Mouse (Mus musculus): Measurements from ENCODE around the gene Dkc1. TPM values are rescaled to one million over a fixed set of nuclear protein-coding genes. Genes with fewer than 3 reads are reported as not detected.
A peak's percentile ranks its signal among the peaks of the same experiment; 100 is the strongest.

Dkc1 gene
- polyA plus RNA-seq (2014; fragmentation: Nextera tagmentation; extraction: Ambion mirVana), result 208 and 220 TPM in 2 replicates

DNA sequence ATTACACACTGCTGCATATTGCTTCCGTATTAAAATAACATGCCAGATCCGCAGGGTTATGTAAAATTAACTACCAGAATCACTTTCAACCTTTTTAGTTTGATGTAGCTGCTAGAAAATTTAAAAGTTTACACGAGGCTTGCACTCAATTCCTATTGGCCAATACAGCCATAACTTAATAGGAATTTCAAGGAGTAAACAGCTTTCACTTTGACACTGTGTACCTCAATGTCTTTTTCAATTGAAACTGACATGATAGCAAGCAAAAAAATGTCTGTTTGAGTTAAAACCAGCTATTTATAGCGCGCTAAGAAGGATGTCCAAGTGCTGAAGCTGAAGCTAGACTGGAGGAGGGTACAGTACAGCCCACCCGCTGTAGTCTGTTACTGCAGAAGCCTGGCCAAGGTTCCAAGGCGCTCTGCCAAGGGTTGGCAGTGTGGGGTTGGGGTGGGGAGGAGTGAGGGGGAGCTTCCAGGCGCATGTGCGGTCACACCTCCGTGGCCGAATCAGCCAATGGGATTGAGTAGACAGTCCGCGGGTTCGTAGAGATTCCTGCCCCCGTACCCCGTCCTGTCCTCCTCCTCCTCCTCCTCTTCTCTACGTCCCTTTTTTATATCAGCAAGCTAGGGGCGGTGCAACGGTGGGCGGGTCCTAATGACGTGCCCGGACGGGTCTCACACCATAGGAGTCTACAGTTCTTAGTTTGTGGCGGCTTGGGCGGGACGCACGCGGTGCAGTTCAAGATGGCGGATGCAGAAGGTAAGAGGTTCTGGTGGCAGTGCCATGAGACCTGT, at the start of gene Dkc1:
Gene Dkc1 (plus strand): TSS at position 486 of the 794 bp plus-strand sequence.
- DNase-seq (ENCODE audit: low spot score) (peak; percentile 86), ATAC-seq (replicated peaks; ENCODE audit: low FRiP score) (peak; percentile 99)
- H3K9me3 ChIP-seq (ENCODE audit: control insufficient read depth, low read length), result no peaks in the 10 kb centered on the region
- no peaks in the 10 kb centered on the region for H3K4me1 ChIP-seq (replicated peaks; ENCODE audit: control insufficient read depth, insufficient read depth, low read length)
- H3K27ac ChIP-seq (ENCODE audit: low read depth, low read length), result peak within 1 kb of the TSS; percentile 67
- peak within 1 kb of the TSS; percentile 67 for H3K4me3 ChIP-seq (ENCODE audit: low read depth, low read length)
- H3K4me2 ChIP-seq, result peak within 1 kb of the TSS; percentile 68
- no peaks in the 10 kb centered on the region for H3K27me3 ChIP-seq (replicated peaks; ENCODE audit: control insufficient read depth, insufficient read depth, low read length)
- peaks cover 7% of the 10 kb centered on the region; the same call in 1 of the 2 replicates for H3K36me3 ChIP-seq (ENCODE audit: control insufficient read depth, insufficient read depth, low read length)
- 17% methylated on average over 25 of the region's 29 CpGs for whole genome bisulfite sequencing
- peak within 1 kb of the TSS; percentile 84 for H3K9ac ChIP-seq (ENCODE audit: low read depth, low read length)

DNA sequence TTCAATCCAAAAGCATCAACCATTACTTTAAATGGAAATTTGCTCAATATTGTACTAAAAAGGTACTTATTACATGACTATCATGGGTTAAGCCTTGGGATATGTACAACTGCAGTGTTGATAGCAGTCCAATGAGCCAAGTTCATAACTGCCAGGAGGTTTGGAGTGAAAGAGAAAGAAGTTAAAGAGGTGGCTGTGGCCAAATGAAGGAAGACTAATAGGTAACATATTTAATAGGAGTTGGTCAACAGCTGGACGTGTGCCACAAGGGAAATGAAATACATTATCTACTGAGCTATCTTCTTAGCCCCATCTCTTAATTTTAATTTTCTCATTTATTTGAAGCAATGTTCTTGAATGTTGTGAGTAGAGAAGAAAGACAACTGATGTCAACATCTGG, 49.7 kb upstream of the Dkc1 start:
- H3K27ac ChIP-seq (ENCODE audit: low read depth, low read length), result no peak overlapping the region
- no peaks in the 10 kb centered on the region for H3K27me3 ChIP-seq (replicated peaks; ENCODE audit: control insufficient read depth, insufficient read depth, low read length)
- H3K4me3 ChIP-seq (ENCODE audit: low read depth, low read length), result no peak overlapping the region
- no peak overlapping the region for H3K4me2 ChIP-seq
- no peaks in the 10 kb centered on the region for H3K36me3 ChIP-seq (ENCODE audit: control insufficient read depth, insufficient read depth, low read length)
- no peak overlapping the region for H3K9ac ChIP-seq (ENCODE audit: low read depth, low read length)
- H3K9me3 ChIP-seq (ENCODE audit: control insufficient read depth, low read length), result no peaks in the 10 kb centered on the region
- ATAC-seq (replicated peaks; ENCODE audit: low FRiP score) (no peak), DNase-seq (ENCODE audit: low spot score) (no peak)
- no peaks in the 10 kb centered on the region for H3K4me1 ChIP-seq (replicated peaks; ENCODE audit: control insufficient read depth, insufficient read depth, low read length)
- 96% methylated on average over 1 of the region's 1 CpGs for WGBS

DNA sequence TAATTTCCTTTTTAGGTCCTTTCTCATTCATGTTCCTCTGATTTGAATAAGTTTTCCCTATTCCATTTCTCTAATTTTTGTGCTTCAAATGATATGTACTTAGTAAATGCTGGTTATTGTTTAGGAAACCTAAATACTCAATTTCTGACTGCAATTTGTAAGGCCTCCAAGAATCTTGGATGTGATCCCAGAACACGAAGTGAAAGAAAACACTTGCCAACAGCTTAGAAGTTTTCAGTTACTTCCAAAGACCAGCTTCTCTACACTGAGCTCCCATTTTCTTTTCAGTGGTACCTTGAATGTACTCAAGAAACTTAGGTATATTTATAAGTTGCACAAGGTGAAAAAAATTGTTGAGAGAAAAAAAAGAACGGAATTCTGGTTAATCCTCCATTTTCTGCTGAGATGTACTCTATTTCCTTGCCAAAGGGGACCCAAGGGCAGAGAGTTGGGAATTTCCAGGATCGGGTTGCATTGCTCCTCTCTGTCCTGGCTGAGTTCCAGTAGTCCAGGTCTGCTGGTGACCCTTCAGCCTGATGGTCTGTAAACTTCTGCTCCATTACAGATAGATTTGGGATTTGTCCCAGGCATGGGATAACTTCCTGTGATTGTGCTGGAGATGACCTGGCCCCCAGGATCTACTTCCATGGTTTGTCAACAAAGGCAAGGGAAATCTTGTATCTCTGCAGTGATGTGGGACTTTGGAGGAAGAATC, 48.6 kb upstream of the Dkc1 start:
- Histone ChIP-seq H3K9me3 (ENCODE audit: control insufficient read depth, low read length) (no peaks in the 10 kb centered on the region), H3K4me1 (replicated peaks; ENCODE audit: control insufficient read depth, insufficient read depth, low read length) (no peaks in the 10 kb centered on the region), H3K36me3 (ENCODE audit: control insufficient read depth, insufficient read depth, low read length) (no peaks in the 10 kb centered on the region), H3K9ac (ENCODE audit: low read depth, low read length) (no peak overlapping the region), H3K27ac (ENCODE audit: low read depth, low read length) (no peak overlapping the region), H3K27me3 (replicated peaks; ENCODE audit: control insufficient read depth, insufficient read depth, low read length) (no peaks in the 10 kb centered on the region), H3K4me2 (no peak overlapping the region), H3K4me3 (ENCODE audit: low read depth, low read length) (no peak overlapping the region)
- DNase-seq (ENCODE audit: low spot score), result no peak
- WGBS, result 67% methylated on average over 3 of the region's 3 CpGs
- ATAC-seq (replicated peaks; ENCODE audit: low FRiP score), result no peak

DNA sequence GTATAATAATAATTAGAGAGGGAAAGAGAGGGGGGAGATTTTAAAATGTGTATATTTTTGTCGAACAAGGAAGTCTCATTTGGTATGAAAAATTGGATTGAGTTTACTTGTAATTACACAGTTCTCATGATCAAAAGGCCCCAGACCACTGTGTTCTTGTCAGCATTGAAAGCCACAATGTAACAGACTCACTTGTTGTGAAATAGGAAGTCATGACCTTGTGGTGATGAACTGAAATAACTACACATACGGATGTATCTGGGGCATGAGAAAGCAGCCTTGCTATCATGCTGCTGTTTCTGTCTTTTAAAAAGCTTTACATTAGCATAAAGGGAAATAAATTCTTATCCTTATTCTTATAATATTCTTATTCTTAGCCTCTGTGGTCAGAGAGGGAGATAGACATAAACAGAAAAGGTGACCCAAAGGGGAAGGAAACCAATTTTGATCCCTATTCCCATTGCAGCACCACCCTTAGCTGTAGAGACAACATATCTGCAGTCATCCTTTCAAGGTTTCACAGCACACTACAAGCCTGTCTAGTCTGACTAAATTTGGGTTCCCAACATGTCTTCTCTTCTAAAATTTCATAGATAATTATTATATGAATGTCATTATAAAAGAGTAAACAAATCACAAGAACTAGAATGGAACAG, 39.4 kb upstream of the Dkc1 start:
- Histone ChIP-seq H3K36me3 (ENCODE audit: control insufficient read depth, insufficient read depth, low read length) (no peaks in the 10 kb centered on the region), H3K9me3 (ENCODE audit: control insufficient read depth, low read length) (no peaks in the 10 kb centered on the region), H3K4me3 (ENCODE audit: low read depth, low read length) (no peak overlapping the region), H3K4me2 (no peak overlapping the region), H3K27me3 (replicated peaks; ENCODE audit: control insufficient read depth, insufficient read depth, low read length) (no peaks in the 10 kb centered on the region), H3K4me1 (replicated peaks; ENCODE audit: control insufficient read depth, insufficient read depth, low read length) (no peaks in the 10 kb centered on the region), H3K27ac (ENCODE audit: low read depth, low read length) (no peak overlapping the region), H3K9ac (ENCODE audit: low read depth, low read length) (no peak overlapping the region)
- no peak for ATAC-seq (replicated peaks; ENCODE audit: low FRiP score)
- DNase-seq (ENCODE audit: low spot score), result no peak
- 67% methylated on average over 2 of the region's 2 CpGs for WGBS

DNA sequence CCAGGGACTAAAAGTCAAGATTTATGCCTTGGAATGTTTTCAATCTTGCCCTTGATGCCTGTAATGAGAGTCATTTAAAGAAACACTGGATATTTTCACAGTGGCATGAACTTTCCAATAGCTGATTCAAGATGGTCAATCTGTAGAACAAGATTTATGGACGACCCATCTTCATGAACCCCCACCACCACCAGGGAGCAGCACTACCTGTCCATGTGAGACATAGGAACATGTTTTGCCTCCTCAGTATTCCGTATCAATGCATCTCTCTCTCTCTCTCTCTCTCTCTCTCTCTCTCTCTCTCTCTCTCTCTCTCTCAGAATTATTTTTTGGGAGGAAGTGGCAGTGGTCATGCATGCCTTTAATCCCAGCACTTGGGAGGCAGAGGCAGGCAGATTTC, 13.3 kb upstream of the Dkc1 start:
- H3K9ac ChIP-seq (ENCODE audit: low read depth, low read length), result no peak overlapping the region
- WGBS, result 54% methylated on average over 2 of the region's 2 CpGs
- H3K27me3 ChIP-seq (replicated peaks; ENCODE audit: control insufficient read depth, insufficient read depth, low read length), result no peaks in the 10 kb centered on the region
- no peaks in the 10 kb centered on the region for H3K36me3 ChIP-seq (ENCODE audit: control insufficient read depth, insufficient read depth, low read length)
- H3K4me1 ChIP-seq (replicated peaks; ENCODE audit: control insufficient read depth, insufficient read depth, low read length), result no peaks in the 10 kb centered on the region
- H3K4me3 ChIP-seq (ENCODE audit: low read depth, low read length), result no peak overlapping the region
- no peak overlapping the region for H3K27ac ChIP-seq (ENCODE audit: low read depth, low read length)
- ATAC-seq (replicated peaks; ENCODE audit: low FRiP score) (no peak), DNase-seq (ENCODE audit: low spot score) (no peak)
- H3K9me3 ChIP-seq (ENCODE audit: control insufficient read depth, low read length), result no peaks in the 10 kb centered on the region
- no peak overlapping the region for H3K4me2 ChIP-seq

DNA sequence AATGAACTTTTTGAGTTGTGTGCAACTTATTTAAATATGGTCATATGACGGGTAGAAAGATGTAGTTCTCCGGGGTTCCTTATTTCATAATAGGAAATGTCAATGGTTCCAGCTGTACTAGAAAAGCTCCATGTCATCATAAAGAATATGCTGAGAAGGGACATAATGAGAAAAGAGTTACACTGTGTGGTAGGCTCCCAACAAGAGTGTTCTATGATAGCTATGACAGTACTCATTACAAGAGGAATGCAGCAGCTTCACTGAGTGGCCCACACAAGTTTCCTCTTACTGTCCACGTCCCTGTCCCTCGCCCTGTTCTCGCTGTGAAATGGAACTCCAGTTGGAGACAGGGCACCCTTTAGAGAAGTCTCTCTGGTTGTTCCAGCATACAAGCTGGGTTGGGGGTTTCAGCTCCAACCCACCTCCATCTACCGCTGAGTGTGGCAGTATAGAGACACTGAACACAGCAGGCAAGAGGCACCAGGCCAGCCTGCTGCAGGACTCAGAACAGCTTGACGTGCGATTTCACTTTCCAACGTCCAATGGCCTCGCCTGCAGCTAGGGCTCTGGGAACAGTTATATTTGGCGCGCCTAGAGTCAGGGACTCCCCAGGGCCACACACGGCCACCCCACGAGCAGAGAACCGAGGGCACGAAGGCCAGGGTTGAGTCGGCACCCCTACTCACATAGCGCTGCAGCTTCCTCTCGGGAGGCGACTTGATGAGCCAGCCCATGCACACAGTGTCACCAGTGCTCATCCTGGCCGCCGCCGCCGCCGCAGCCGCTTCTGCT, 11.5 kb upstream of the Dkc1 start:
- no peaks in the 10 kb centered on the region for H3K4me1 ChIP-seq (replicated peaks; ENCODE audit: control insufficient read depth, insufficient read depth, low read length)
- H3K9ac ChIP-seq (ENCODE audit: low read depth, low read length), result peak overlapping the region; percentile 61
- peak; percentile 77 for ATAC-seq (replicated peaks; ENCODE audit: low FRiP score)
- H3K27me3 ChIP-seq (replicated peaks; ENCODE audit: control insufficient read depth, insufficient read depth, low read length), result no peaks in the 10 kb centered on the region
- H3K9me3 ChIP-seq (ENCODE audit: control insufficient read depth, low read length), result no peaks in the 10 kb centered on the region
- no peaks in the 10 kb centered on the region for H3K36me3 ChIP-seq (ENCODE audit: control insufficient read depth, insufficient read depth, low read length)
- no peak overlapping the region for H3K27ac ChIP-seq (ENCODE audit: low read depth, low read length)
- WGBS, result 16% methylated on average over 26 of the region's 26 CpGs
- peak overlapping the region; percentile 68 for H3K4me2 ChIP-seq
- H3K4me3 ChIP-seq (ENCODE audit: low read depth, low read length), result peak overlapping the region; percentile 57
- DNase-seq (ENCODE audit: low spot score), result peak; percentile 41

DNA sequence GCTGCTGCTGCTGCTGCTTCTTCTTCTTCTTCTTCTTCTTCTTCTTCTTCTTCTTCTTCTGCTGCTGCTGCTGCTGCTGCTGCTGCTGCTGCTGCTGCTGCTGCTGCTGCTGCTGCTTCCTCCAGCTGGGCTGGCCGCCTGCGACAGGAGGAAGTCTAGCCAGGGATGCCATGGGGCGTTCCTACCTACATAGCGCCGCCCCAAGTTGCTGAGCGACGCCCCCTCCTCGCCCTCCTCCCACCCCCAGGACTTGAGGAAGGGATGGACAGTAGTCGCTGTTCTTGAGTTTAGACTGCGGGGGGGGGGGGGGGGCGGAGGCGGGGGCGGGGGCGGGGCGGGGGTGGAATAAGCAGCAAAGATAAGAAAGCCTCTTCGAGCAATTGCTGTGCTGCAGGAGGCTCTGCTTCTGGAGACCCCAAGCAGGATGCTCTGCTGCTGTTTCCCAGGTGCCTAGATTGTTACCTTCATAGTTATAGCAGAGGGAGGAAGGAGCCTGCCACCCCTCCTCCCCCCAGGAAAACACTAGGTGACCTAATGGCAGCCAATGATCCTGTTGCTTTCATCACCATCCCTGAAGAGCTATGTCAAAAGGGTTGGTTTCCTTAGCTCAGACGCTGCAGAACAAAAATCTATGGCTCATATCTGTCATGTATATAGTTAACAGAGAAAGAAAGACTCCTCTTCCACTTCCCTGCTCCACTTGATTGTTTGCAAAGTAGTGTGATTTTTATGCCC, 10.7 kb upstream of the Dkc1 start, which contains the start of gene Gab3:
Gene Gab3 (minus strand): TSS at position 685 of the 735 bp plus-strand sequence.
- Histone ChIP-seq H3K9ac (ENCODE audit: low read depth, low read length) (peak within 1 kb of the TSS; percentile 61), H3K4me1 (replicated peaks; ENCODE audit: control insufficient read depth, insufficient read depth, low read length) (no peaks in the 10 kb centered on the region), H3K27ac (ENCODE audit: low read depth, low read length) (no peak within 1 kb of the TSS), H3K9me3 (ENCODE audit: control insufficient read depth, low read length) (no peaks in the 10 kb centered on the region), H3K27me3 (replicated peaks; ENCODE audit: control insufficient read depth, insufficient read depth, low read length) (no peaks in the 10 kb centered on the region), H3K36me3 (ENCODE audit: control insufficient read depth, insufficient read depth, low read length) (no peaks in the 10 kb centered on the region), H3K4me3 (ENCODE audit: low read depth, low read length) (peak within 1 kb of the TSS; percentile 57), H3K4me2 (peak within 1 kb of the TSS; percentile 68)
- 10% methylated on average over 10 of the region's 17 CpGs for WGBS
- ATAC-seq (replicated peaks; ENCODE audit: low FRiP score) (peak; percentile 92), DNase-seq (ENCODE audit: low spot score) (peak; percentile 54)
